Mouse (Mus musculus) forebrain, postnatal 0 days (tissue): ENCODE data around the gene Cmbl. TPM values are rescaled to one million over a fixed set of nuclear protein-coding genes. Genes with fewer than 3 reads are reported as not detected.
"Not testable (repeated sequence)": the region's sequence is repeated elsewhere in the genome, so short reads cannot be mapped to it uniquely, and the experiment has no call there.

Source experiments
- ATAC-seq: fragments of 200-750 bp; cut with Nextera tagmentation; 2 replicates; pipeline ENCODE4 v1.8.0; 2017; ENCODE audit warnings: mild to moderate bottlenecking, moderate library complexity
- DNase-seq: peaks from one replicate; pipeline ENCODE4 v3.0.0-alpha.2; 2015
- H3K27ac ChIP-seq: fragments of 300-500 bp; sonication (generic); 2 replicates; pipeline ENCODE4 v1.5.1; 2014; ENCODE audit warnings: low read depth, mild to moderate bottlenecking, antibody characterized with exemption, low read length, moderate library complexity, mixed read lengths
- H3K27me3 ChIP-seq: fragments of 300-500 bp; sonication (generic); 2 replicates; pipeline ENCODE4 v1.6.1; 2014; ENCODE audit warnings: mild to moderate bottlenecking, low read length, mixed read lengths; ENCODE audit not compliant: insufficient read depth
- H3K36me3 ChIP-seq: fragments of 300-500 bp; sonication (generic); 2 replicates; pipeline ENCODE4 v1.6.1; 2014; ENCODE audit warnings: mild to moderate bottlenecking, moderate library complexity; ENCODE audit not compliant: insufficient read depth
- H3K4me1 ChIP-seq: fragments of 300-500 bp; sonication (generic); 2 replicates; pipeline ENCODE4 v1.6.1; 2014; ENCODE audit warnings: antibody characterized with exemption; ENCODE audit not compliant: insufficient read depth
- H3K4me2 ChIP-seq: fragments of 300-500 bp; sonication (generic); 2 replicates; pipeline ENCODE4 v1.6.1; 2014; ENCODE audit warnings: low read depth, mild to moderate bottlenecking, moderate library complexity
- H3K4me3 ChIP-seq: fragments of 300-500 bp; sonication (generic); 2 replicates; pipeline ENCODE4 v1.5.1; 2014; ENCODE audit warnings: low read depth, low read length, mixed read lengths
- H3K9ac ChIP-seq: fragments of 300-500 bp; sonication (generic); 2 replicates; pipeline ENCODE4 v1.6.1; 2014; ENCODE audit warnings: mild to moderate bottlenecking
- H3K9me3 ChIP-seq: fragments of 300-500 bp; sonication (generic); 2 replicates; pipeline ENCODE4 v1.6.1; 2016; ENCODE audit warnings: low read length
- CTCF ChIP-seq: sonication (generic); IDR thresholded peaks from 2 replicates; pipeline ENCODE4 v1.5.1; 2016; ENCODE audit warnings: antibody characterized with exemption, control low read depth, low read depth
- whole genome bisulfite sequencing: fragments of 180-500 bp; shearing (Covaris S2); extraction: QIAGEN DNeasy Blood & Tissue Kit; methylation state at CpG from one replicate; pipeline ENCODE4 v1.1.7; 2014; 5-methylcytosine and 5-hydroxymethylcytosine counted together
- polyA plus RNA-seq: library from polyadenylated mRNA; unstranded; fragments of >200 nt; fragmentation: Nextera tagmentation; extraction: Ambion mirVana; gene quantifications from 2 replicates; pipeline ENCODE4 v1.2.1, GENCODE M21; 2015
- total RNA-seq: library from RNA; depleted of rRNA; stranded (reverse); fragments of >200 nt; gene quantifications from 2 replicates; pipeline ENCODE4 v1.2.3, GENCODE M21; 2014

The Cmbl gene
- total and polyA plus RNA-seq, 2 experiments from 2014 or later = 19.9 to 27.2 TPM

DNA sequence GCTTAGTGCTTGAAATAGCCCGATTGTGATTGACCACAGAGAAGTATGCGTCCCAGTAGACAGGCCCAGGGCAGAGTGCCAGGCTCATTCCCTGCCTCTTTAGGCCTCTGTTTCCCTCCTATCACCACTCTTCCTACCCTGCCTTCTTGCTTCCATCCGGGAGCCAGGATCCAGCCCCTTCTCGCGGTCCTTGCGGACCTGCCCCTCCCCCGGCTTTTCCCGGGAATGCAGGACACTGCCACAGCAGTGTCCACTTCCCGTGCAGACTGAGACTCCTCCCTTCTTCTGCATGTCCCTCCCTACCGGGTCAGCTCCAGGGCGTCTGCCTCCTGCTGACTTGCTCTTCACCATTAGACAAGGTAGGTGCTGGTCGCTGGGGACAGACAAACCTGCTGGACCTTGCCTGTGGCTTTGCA, 3.4 kb downstream of the Cmbl start:
- no peak overlapping the region for H3K4me2 ChIP-seq
- ATAC-seq (no peak), DNase-seq (no peak)
- no peaks in the 10 kb centered on the region for H3K27me3 ChIP-seq
- H3K9ac ChIP-seq = no peak overlapping the region
- H3K36me3 ChIP-seq = no peaks in the 10 kb centered on the region
- 23% methylated on average over 12 of the region's 12 CpGs for WGBS
- no peaks in the 10 kb centered on the region for H3K9me3 ChIP-seq
- no peak overlapping the region for H3K4me3 ChIP-seq
- H3K4me1 ChIP-seq = no peaks in the 10 kb centered on the region
- no peak overlapping the region for H3K27ac ChIP-seq
- no peak for TF ChIP-seq CTCF

DNA sequence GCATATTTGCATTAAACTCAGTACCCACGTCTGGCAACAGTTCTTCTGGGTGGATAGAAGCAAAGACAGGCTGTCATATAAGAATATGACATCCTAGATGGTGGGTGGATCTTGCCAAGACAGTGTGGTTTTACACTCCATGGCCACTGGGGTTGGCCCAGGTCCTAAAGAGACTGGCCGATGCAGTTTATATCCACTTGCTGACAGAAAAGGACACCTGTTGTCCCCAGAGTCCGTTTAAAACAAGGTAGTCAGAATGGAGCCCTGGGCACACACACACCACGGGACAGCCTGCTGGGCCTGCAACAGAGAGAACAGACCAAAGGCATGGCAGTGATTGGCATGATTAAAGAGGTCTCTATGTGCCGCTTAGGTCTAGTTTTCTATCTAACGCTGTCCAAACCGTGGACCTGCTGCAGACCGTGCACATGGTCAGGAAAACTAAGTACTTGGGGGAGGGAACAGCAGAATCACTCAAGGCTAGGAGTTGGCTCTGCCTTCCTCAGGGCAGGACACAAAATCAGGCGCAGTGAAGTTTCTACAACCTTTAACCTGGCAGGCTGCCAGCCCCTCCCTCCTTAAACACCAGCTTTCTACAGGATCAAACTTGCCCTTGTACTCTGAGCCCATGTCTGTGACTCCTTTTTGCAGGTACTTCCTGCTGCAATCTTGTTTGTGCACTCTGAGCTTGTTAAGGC, 4.3 kb downstream of the Cmbl start:
- H3K27ac ChIP-seq = no peak overlapping the region
- H3K4me3 ChIP-seq = no peak overlapping the region
- 61% methylated on average over 9 of the region's 9 CpGs for WGBS
- H3K27me3 ChIP-seq = no peaks in the 10 kb centered on the region
- H3K4me2 ChIP-seq = no peak overlapping the region
- no peak overlapping the region for H3K9ac ChIP-seq
- TF ChIP-seq CTCF = no peak
- H3K4me1 ChIP-seq = no peaks in the 10 kb centered on the region
- ATAC-seq (no peak), DNase-seq (no peak)
- H3K36me3 ChIP-seq = no peaks in the 10 kb centered on the region
- H3K9me3 ChIP-seq = no peaks in the 10 kb centered on the region

DNA sequence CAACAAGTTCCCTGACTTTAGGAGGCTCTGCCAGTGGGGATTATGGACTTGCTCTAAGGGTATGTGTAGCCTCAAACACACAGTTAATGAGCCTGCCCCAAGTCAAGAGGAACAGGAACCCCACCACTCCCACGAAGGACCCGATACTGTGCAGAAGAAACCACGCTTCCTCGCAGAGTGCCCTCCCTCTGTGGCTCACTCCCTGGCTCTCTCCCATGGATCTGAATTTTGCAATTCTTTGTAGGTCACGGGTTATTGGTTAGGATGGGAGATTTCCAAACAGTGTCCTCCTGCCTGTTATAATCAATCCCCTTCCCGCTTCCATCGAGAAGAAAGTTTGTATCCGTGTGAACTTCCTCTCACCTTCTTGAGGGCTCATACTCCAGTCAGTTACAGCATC, 5.8 kb downstream of the Cmbl start:
- Histone ChIP-seq H3K27ac (no peak overlapping the region), H3K36me3 (no peaks in the 10 kb centered on the region), H3K9ac (no peak overlapping the region), H3K4me3 (no peak overlapping the region), H3K27me3 (no peaks in the 10 kb centered on the region), H3K4me1 (no peaks in the 10 kb centered on the region), H3K9me3 (no peaks in the 10 kb centered on the region), H3K4me2 (no peak overlapping the region)
- DNase-seq (no peak), ATAC-seq (no peak)
- TF ChIP-seq CTCF = no peak
- WGBS = 91% methylated on average over 8 of the region's 8 CpGs

GRCm38 (mm10) chr15:31571906-31572722, 6.9 kb downstream of the Cmbl start:
- Histone ChIP-seq H3K9me3 (no peaks in the 10 kb centered on the region), H3K4me2 (no peak overlapping the region), H3K27ac (no peak overlapping the region), H3K9ac (no peak overlapping the region), H3K4me3 (no peak overlapping the region), H3K27me3 (no peaks in the 10 kb centered on the region), H3K36me3 (no peaks in the 10 kb centered on the region), H3K4me1 (no peaks in the 10 kb centered on the region)
- 78% methylated on average over 16 of the region's 16 CpGs for WGBS
- DNase-seq (no peak), ATAC-seq (no peak)
- no peak for TF ChIP-seq CTCF

GRCm38 (mm10) chr15:31573287-31573686, 8.1 kb downstream of the Cmbl start:
- H3K27me3 ChIP-seq = no peaks in the 10 kb centered on the region
- 87% methylated on average over 4 of the region's 4 CpGs for WGBS
- no peak for TF ChIP-seq CTCF

GRCm38 (mm10) chr15:31573692-31574091, 8.5 kb downstream of the Cmbl start:
- ATAC-seq = no peak
- no peak overlapping the region for H3K9ac ChIP-seq
- DNase-seq = no peak
- no peak overlapping the region for H3K4me3 ChIP-seq
- no peaks in the 10 kb centered on the region for H3K36me3 ChIP-seq
- no peaks in the 10 kb centered on the region for H3K27me3 ChIP-seq
- TF ChIP-seq CTCF = no peak
- no peak overlapping the region for H3K4me2 ChIP-seq
- H3K27ac ChIP-seq = no peak overlapping the region
- H3K4me1 ChIP-seq = no peaks in the 10 kb centered on the region
- no peaks in the 10 kb centered on the region for H3K9me3 ChIP-seq

More at GRCm38 (mm10) chr15:31573287-31573686, 8.1 kb downstream of the Cmbl start:
- DNase-seq (no peak), ATAC-seq (no peak)
- no peaks in the 10 kb centered on the region for H3K4me1 ChIP-seq
- no peak overlapping the region for H3K27ac ChIP-seq
- no peaks in the 10 kb centered on the region for H3K36me3 ChIP-seq
- no peak overlapping the region for H3K4me3 ChIP-seq
- no peak overlapping the region for H3K9ac ChIP-seq
- H3K9me3 ChIP-seq = no peaks in the 10 kb centered on the region
- no peak overlapping the region for H3K4me2 ChIP-seq

DNA sequence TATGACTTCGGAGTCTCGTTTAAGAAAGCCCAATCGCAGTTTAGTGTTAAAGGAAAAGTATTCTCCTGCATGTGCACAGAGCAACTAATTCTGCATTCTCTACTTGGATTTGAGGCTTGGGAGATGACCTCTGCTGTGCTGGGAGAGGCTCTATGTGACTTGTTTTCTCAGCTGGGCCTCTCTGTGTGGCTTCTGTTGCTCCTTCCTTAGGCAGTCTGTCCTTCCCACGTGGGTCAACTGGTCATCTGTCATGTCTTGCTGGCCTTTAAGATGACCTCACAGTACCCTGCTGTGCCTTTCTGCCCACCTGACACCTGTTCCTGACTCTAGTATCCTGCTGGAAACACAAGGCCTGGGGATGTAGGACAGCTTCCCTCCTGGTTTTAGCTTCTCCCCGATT, 10.9 kb downstream of the Cmbl start:
- DNase-seq (no peak), ATAC-seq (no peak)
- no peak overlapping the region for H3K4me3 ChIP-seq
- 78% methylated on average over 5 of the region's 5 CpGs for WGBS
- TF ChIP-seq CTCF = no peak
- H3K27ac ChIP-seq = no peak overlapping the region
- H3K9ac ChIP-seq = no peak overlapping the region
- no peaks in the 10 kb centered on the region for H3K27me3 ChIP-seq
- no peaks in the 10 kb centered on the region for H3K36me3 ChIP-seq
- no peaks in the 10 kb centered on the region for H3K9me3 ChIP-seq
- H3K4me2 ChIP-seq = no peak overlapping the region
- H3K4me1 ChIP-seq = no peaks in the 10 kb centered on the region

DNA sequence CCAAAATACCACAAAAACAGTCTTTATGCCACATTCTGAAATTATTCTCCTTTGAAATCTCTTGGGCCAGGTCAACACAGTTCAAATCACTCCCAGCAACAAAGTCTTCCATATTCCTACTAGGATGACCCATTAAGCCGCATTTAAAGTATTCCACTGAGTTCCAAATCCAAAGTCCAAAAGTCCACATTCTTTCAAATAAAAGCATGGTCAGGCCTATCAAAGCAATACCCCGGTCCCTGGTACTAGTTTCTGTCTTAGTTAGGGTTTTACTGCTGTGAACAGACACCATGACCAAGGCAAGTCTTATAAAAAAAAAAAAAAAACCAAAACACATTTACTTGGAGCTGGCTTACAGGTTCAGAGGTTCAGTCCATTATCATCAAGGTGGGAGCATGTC, 15.9 kb downstream of the Cmbl start:
- not testable (repeated sequence) for H3K9ac ChIP-seq, DNase-seq, H3K36me3 ChIP-seq, ATAC-seq, H3K4me1 ChIP-seq, H3K4me3 ChIP-seq, H3K4me2 ChIP-seq, H3K27ac ChIP-seq, H3K27me3 ChIP-seq, H3K9me3 ChIP-seq
- WGBS = 94% methylated on average over 2 of the region's 2 CpGs
